10 mouse cellular contexts compared by ENCODE assay signal in genomic region chr16:25052917-25053343, GRCm38 (mm10).
A peak's percentile ranks its signal among the peaks of the same experiment; 100 is the strongest.
DNase-seq lines count a peak whose midpoint lies in the region; ATAC-seq and TF ChIP-seq lines count a peak whose summit lies in the region.
"Had no signal": no experiment of that assay in that cellular context is flagged by ENCODE, and none has a peak within 500 bp of the region (broad histone marks: within the 10 kb centered on the region; RNA-seq: fewer than 3 reads in every experiment).

No protein-coding gene starts in this region.

- no peaks in the 10 kb centered on the region for H3K36me3 ChIP-seq in lung, embryonic 14.5 days (ENCODE audit: insufficient read depth)
- H3K36me3 ChIP-seq: intestine, embryonic 15.5 days had no signal

- H3K9ac ChIP-seq in lung, embryonic 14.5 days, result no peak overlapping the region
- H3K9ac ChIP-seq: intestine, embryonic 15.5 days had no signal

- no peak overlapping the region for H3K4me3 ChIP-seq in lung, embryonic 14.5 days (ENCODE audit: low read depth, low read length)
- H3K4me3 ChIP-seq: erythroblast, embryonic 14.5 days; intestine, embryonic 15.5 days had no signal

- no peak overlapping the region for H3K4me2 ChIP-seq in lung, embryonic 14.5 days
- H3K4me2 ChIP-seq: intestine, embryonic 15.5 days had no signal

- H3K4me1 ChIP-seq in lung, embryonic 14.5 days (ENCODE audit: insufficient read depth), result peaks cover 3% of the 10 kb centered on the region; the same call in 1 of the 2 replicates

- DNase-seq in lung, embryonic 14.5 days, result peak; percentile 47
- DNase-seq in lung, postnatal 14 days, result no peak
- peak; percentile 73 for DNase-seq in lung, postnatal 36 days
- DNase-seq in urinary bladder, postnatal 4 days (ENCODE audit: low spot score in 2 of 2), result no peak
- DNase-seq in urinary bladder, postnatal 14 days (ENCODE audit: low spot score), result no peak
- no peak for DNase-seq in adrenal gland, adult 2 months
- DNase-seq: cerebellum, adult 8-10 months had no signal

- no peak overlapping the region for H3K27ac ChIP-seq in lung, embryonic 14.5 days (ENCODE audit: low read depth)
- H3K27ac ChIP-seq: intestine, embryonic 15.5 days had no signal

- WGBS in lung, embryonic 14.5 days, result 51% methylated on average over 5 of the region's 5 CpGs

- peak; percentile 62 for ATAC-seq in lung, embryonic 14.5 days (ENCODE audit: insufficient read depth)
- ATAC-seq in common myeloid progenitor, adult 5-6 weeks (replicated peaks; ENCODE audit: low read depth, poor library complexity, severe bottlenecking), result peak; percentile 97
- ATAC-seq: intestine, embryonic 15.5 days had no signal

- H3K9me3 ChIP-seq in lung, embryonic 14.5 days (ENCODE audit: low read depth, low read length), result no peaks in the 10 kb centered on the region
- H3K9me3 ChIP-seq: intestine, embryonic 15.5 days had no signal

- H3K27me3 ChIP-seq in lung, embryonic 14.5 days (ENCODE audit: insufficient read depth, low read length), result no peaks in the 10 kb centered on the region
- H3K27me3 ChIP-seq: intestine, embryonic 15.5 days had no signal

- TF ChIP-seq CTCF in lung, embryonic 14.5 days (IDR thresholded peaks at IDR 0.05; ENCODE audit: low read depth), result no peak

Comparison
In these comparisons a context has a peak if more than half of its experiments do, and no peak if none do; other contexts are left out.
1. DNase-seq: peak in lung, embryonic 14.5 days (single experiment) and lung, postnatal 36 days (single experiment); none in lung, postnatal 14 days (single experiment), urinary bladder, postnatal 4 days (0 of 2), urinary bladder, postnatal 14 days (single experiment) and adrenal gland, adult 2 months (single experiment).